Mouse (Mus musculus): ENCODE measurements around the gene Yipf3. TPM values are rescaled to one million over a fixed set of nuclear protein-coding genes. Genes with fewer than 3 reads are reported as not detected.

Yipf3 gene
- polyA plus RNA-seq, 1 experiment from 2014 or later: 78.4 TPM

MicroRNA genes within 50 kb of the gene (microRNA counts, 519-probe panel; counts per million panel counts)
- microRNA mmu-miR-693-3p: not detected
- not detected for microRNA mmu-miR-693-5p

Small RNAs within 50 kb of the gene (microRNA-seq; reads per million reads assigned to microRNA genes)
- not detected for gene Mir693

Other genes starting within 250 kb of the Yipf3 start
- 6.4 TPM in 2 replicates for gene Vegfa, start 215.7 kb upstream of the Yipf3 start, polyA plus RNA-seq (2015; fragmentation: Nextera tagmentation; extraction: Ambion mirVana)
- gene Mrps18a, start 137.1 kb upstream of the Yipf3 start, polyA plus RNA-seq (2015; fragmentation: Nextera tagmentation; extraction: Ambion mirVana): 129 and 137 TPM in 2 replicates
- gene Rsph9, start 103.9 kb upstream of the Yipf3 start, polyA plus RNA-seq (2015; fragmentation: Nextera tagmentation; extraction: Ambion mirVana): 6.9 and 8.0 TPM in 2 replicates
- 32.7 and 39.4 TPM in 2 replicates for gene Mad2l1bp, start 94.5 kb upstream of the Yipf3 start, polyA plus RNA-seq (2015; fragmentation: Nextera tagmentation; extraction: Ambion mirVana)
- 36.9 and 42.6 TPM in 2 replicates for gene Gtpbp2, start 87.0 kb upstream of the Yipf3 start, polyA plus RNA-seq (2015; fragmentation: Nextera tagmentation; extraction: Ambion mirVana)
- 11.7 and 13.4 TPM in 2 replicates for gene Polh, start 45.4 kb upstream of the Yipf3 start, polyA plus RNA-seq (2015; fragmentation: Nextera tagmentation; extraction: Ambion mirVana)
- 20.5 and 20.6 TPM in 2 replicates for gene Xpo5, start 45.3 kb upstream of the Yipf3 start, polyA plus RNA-seq (2015; fragmentation: Nextera tagmentation; extraction: Ambion mirVana)
- gene Polr1c, start within 50 bp of the Yipf3 start, polyA plus RNA-seq (2015; fragmentation: Nextera tagmentation; extraction: Ambion mirVana): 46.3 and 47.8 TPM in 2 replicates
- gene Lrrc73, start 5.5 kb downstream of the Yipf3 start, polyA plus RNA-seq (2015; fragmentation: Nextera tagmentation; extraction: Ambion mirVana): 0.64 and 0.68 TPM in 2 replicates
- 42.5 and 45.3 TPM in 2 replicates for gene Tjap1, start 34.9 kb downstream of the Yipf3 start, polyA plus RNA-seq (2015; fragmentation: Nextera tagmentation; extraction: Ambion mirVana)
- gene Dlk2, start 49.3 kb downstream of the Yipf3 start, polyA plus RNA-seq (2015; fragmentation: Nextera tagmentation; extraction: Ambion mirVana): 1.3 and 1.4 TPM in 2 replicates
- 4.9 and 5.3 TPM in 2 replicates for gene Abcc10, start 80.3 kb downstream of the Yipf3 start, polyA plus RNA-seq (2015; fragmentation: Nextera tagmentation; extraction: Ambion mirVana)
- gene Zfp318, start 135.7 kb downstream of the Yipf3 start, polyA plus RNA-seq (2015; fragmentation: Nextera tagmentation; extraction: Ambion mirVana): 3.1 and 5.4 TPM in 2 replicates
- gene Crip3, start 180.8 kb downstream of the Yipf3 start, polyA plus RNA-seq (2015; fragmentation: Nextera tagmentation; extraction: Ambion mirVana): 20.2 and 37.5 TPM in 2 replicates
- gene Slc22a7, start 190.4 kb downstream of the Yipf3 start, polyA plus RNA-seq (2015; fragmentation: Nextera tagmentation; extraction: Ambion mirVana): 0.55 and 1.2 TPM in 2 replicates
- 0.07 and 0.14 TPM in 2 replicates for gene Ttbk1, start 239.6 kb downstream of the Yipf3 start, polyA plus RNA-seq (2015; fragmentation: Nextera tagmentation; extraction: Ambion mirVana)
- 28.0 and 29.6 TPM in 2 replicates for gene Dnph1, start 248.6 kb downstream of the Yipf3 start, polyA plus RNA-seq (2015; fragmentation: Nextera tagmentation; extraction: Ambion mirVana)

All from heart, embryonic 16.5 days (tissue).